Mouse (Mus musculus) gastrocnemius, adult 2 months (tissue): Measurements from ENCODE around the gene Gpn3. TPM values are rescaled to one million over a fixed set of nuclear protein-coding genes. Genes with fewer than 3 reads are reported as not detected.
"Not testable (repeated sequence)": the region's sequence is repeated elsewhere in the genome, so short reads cannot be mapped to it uniquely, and the experiment has no call there.

Experiments
- DNase-seq: peaks from one replicate; pipeline ENCODE4 v3.0.0; 2022
- H3K27ac ChIP-seq: fragments of 200-600 bp; 2 replicates; pipeline ENCODE4 v1.8.1; 2022; ENCODE audit warnings: mild to moderate bottlenecking
- H3K4me3 ChIP-seq: fragments of 200-600 bp; 2 replicates; pipeline ENCODE4 v1.8.1; 2022; ENCODE audit warnings: mild to moderate bottlenecking, moderate library complexity
- CTCF ChIP-seq: fragments of 200-600 bp; IDR thresholded peaks from 2 replicates; pipeline ENCODE4 v1.8.1; 2022; ENCODE audit warnings: antibody characterized with exemption, mild to moderate bottlenecking, moderate library complexity
- intact Hi-C: fragments of 180-260 bp; cut with DNase I; formaldehyde crosslinking; loops from one replicate; pipeline ENCODE4 v1.15.1; 2025
- total RNA-seq, 2 experiments: library from RNA; stranded (reverse); gene quantifications; 2 replicates each; pipeline ENCODE4 v1.2.3; 2021

Gene Gpn3
- total RNA-seq, 2 experiments from 2014 or later, result 22.1 to 28.5 TPM

- DNase-seq, result no peak
- no peak for TF ChIP-seq CTCF
- intact Hi-C loops, result no loop called here
- no peak overlapping the region for H3K4me3 ChIP-seq
- H3K27ac ChIP-seq, result no peak overlapping the region
Measured at GRCm38 (mm10) chr5:122411892-122412291, 40.2 kb downstream of the Gpn3 start.

DNA sequence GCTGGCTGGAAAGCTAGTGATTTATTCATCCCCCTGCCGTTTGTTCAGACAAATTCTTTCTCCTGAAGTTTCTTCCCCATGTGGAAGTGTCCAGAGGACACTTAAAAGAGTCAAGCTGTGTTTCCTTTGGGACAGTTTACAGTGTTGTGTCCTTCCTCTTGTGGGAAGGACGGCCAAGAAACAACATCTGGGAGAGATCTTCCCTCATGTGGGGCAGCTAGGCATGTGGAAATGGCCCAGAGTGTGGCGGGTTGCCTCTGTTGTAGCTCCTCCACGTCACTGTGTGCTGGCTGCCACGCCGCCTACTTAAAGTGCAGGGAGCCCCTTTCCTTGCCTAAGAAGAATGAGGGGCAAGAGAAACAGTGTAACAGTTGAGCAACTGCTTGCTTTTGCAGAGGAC is 41.1 kb downstream of the Gpn3 start:
- no peak for TF ChIP-seq CTCF
- intact Hi-C loops, result no loop called here
- Histone ChIP-seq H3K4me3 (no peak overlapping the region), H3K27ac (peak overlapping the region; percentile 52; the same call in 1 of the 2 replicates)
- no peak for DNase-seq

GRCm38 (mm10) chr5:122414351-122414750 is 42.7 kb downstream of the Gpn3 start:
- intact Hi-C loops, result no loop called here
- no peak overlapping the region for H3K27ac ChIP-seq
- no peak for DNase-seq
- TF ChIP-seq CTCF, result no peak
- no peak overlapping the region for H3K4me3 ChIP-seq

DNA sequence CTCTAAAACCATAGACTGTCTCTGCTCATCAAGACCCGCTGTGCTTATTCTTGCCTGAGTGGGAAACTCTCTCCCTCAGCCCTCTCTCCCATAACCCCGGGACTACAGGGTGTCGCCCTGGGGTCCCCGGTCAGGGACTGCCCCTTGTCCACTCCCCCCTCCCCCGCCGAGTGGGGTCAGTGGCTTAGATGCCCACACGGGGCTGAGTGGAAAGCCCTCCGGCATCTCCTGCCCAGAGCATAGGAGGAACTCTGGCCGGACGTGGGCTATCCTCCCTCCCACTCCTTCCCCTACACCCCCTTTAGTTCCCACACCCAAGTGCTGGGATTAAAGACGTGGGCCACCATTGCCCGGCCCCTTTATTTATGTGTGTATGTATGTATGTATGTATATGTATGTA is 43.8 kb downstream of the Gpn3 start:
- no peak for TF ChIP-seq CTCF
- Histone ChIP-seq H3K4me3 (no peak overlapping the region), H3K27ac (no peak overlapping the region)
- intact Hi-C loops, result no loop called here
- DNase-seq, result no peak

GRCm38 (mm10) chr5:122420676-122421075 is 49.0 kb downstream of the Gpn3 start:
- DNase-seq, H3K27ac ChIP-seq, H3K4me3 ChIP-seq: not testable (repeated sequence)
- intact Hi-C loops, result loop anchor here (5.0 kb wide), 1 partner anchor 207 kb away; no protein-coding TSS in a partner anchor

DNA sequence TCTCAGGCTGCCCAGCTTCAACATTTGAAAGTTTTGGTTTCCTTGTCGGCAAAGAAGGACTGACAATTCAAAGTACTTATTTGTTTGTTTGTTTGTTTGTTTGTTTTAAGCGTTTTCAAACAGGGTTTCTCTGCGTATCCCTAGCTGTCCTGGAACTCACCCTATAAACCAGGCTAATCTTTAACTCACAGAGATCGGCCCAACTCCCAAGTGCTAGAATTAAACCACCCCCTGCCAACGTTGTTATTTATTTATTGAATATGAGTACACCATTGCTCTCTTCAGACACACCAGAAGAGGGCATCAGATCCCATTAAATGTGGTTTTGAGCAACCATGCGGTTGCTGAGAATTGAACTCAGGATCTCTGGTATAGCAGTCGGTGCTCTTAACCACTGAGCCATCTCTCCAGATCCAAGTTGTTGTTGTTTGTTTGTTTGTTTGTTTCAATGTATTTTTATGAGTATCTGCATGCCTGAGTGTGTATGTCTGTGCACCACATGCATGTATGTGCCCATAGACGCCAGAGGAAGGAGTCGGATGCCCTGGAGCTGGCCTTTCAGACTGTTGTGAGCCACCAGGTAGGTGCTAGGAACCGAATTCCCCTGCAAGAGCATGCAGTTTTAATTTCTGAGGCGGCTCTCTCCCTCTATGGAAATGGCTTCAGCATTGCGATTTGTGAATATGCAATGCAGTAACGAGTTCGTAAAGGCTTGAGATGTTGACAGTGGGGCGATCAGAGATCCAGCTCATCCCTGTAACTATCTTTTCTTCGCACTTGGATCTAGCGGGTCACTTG is 49.8 kb downstream of the Gpn3 start, which contains the start of gene Anapc7:
Gene Anapc7 (plus strand): TSS at position 423 of the 798 bp plus-strand sequence.
- intact Hi-C loops, result loop anchor here (5.0 kb wide), 1 partner anchor 206 kb away; no protein-coding TSS in a partner anchor
- Histone ChIP-seq H3K4me3 (peak within 1 kb of the TSS; percentile 89), H3K27ac (peak within 1 kb of the TSS; percentile 94)
- DNase-seq, result no peak
- TF ChIP-seq CTCF, result peak; percentile 24; the same call in 1 of the 2 replicates

- TF ChIP-seq CTCF, result peak; percentile 4; the same call in 1 of the 2 replicates
- intact Hi-C loops, result loop anchor here (5.0 kb wide), 1 partner anchor 205 kb away; no protein-coding TSS in a partner anchor
- Histone ChIP-seq H3K4me3 (peak overlapping the region; percentile 89), H3K27ac (peak overlapping the region; percentile 94)
- DNase-seq, result peak; percentile 90
Measured at GRCm38 (mm10) chr5:122422071-122422964, 50.6 kb downstream of the Gpn3 start.

- intact Hi-C loops, result loop anchor here (5.0 kb wide), 1 partner anchor 204 kb away; no protein-coding TSS in a partner anchor
- Histone ChIP-seq H3K4me3 (peak overlapping the region; percentile 89), H3K27ac (peak overlapping the region; percentile 94)
- DNase-seq, result no peak
- TF ChIP-seq CTCF, result no peak
Measured at GRCm38 (mm10) chr5:122423083-122423482, 51.4 kb downstream of the Gpn3 start.

DNA sequence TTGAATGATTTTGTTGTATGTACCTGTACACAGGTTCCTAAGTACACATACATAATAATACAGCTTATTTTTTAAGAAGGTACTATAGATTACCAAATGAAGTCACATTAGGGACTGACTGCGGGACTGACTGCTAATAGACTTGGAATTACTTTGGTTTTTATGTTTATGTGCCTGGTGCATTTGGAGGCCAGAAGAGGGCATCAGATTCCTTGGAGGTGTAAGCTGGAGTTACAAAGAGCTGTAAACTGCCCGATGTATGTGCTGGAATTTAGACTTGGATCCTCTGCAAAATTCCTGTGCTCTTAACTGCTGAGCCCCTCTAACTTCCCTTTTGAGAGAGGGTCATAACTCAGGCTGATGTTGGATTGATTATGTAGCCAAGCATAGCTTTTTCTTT is 53.9 kb downstream of the Gpn3 start:
- DNase-seq, result no peak
- H3K27ac ChIP-seq, result no peak overlapping the region
- no peak overlapping the region for H3K4me3 ChIP-seq
- peak; percentile 2; the same call in 1 of the 2 replicates for TF ChIP-seq CTCF
- intact Hi-C loops, result no loop called here

DNA sequence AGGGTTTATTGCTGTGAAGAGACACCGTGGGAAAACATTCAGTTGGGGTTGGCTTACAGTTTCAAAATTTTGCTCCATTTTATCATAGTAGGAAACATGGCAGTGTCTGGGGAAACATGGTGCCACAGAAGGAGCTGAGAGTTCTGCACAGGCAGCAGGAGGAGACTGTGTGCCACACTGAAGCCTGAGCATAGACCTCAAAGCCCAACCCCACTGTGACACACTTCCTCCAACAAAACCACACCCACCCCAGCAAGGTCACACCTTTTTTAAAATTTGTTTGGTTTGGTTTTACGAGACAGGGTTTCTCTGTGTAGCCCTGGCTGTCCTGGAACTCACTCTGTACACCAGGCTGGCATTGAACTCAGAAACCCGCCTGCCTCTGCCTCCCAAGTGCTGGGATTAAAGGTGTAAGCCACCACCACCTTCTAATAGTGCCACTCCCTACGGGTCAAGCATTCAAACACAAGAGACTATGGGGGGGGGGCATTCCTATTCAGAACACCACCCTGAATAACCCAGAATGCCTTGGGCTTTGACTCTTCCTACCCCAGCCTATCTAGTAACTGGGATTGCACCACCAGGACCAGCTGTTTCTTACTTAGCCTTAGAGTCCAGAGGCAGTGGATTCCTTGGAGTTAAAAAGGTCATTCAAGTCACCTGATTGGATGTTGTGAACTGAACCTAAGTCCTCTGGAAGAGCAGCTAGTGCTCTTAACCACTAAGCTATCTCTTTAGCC is 58.5 kb downstream of the Gpn3 start:
- H3K4me3 ChIP-seq, result no peak overlapping the region
- no peak for DNase-seq
- intact Hi-C loops, result no loop called here
- TF ChIP-seq CTCF, result no peak
- H3K27ac ChIP-seq, result no peak overlapping the region

DNA sequence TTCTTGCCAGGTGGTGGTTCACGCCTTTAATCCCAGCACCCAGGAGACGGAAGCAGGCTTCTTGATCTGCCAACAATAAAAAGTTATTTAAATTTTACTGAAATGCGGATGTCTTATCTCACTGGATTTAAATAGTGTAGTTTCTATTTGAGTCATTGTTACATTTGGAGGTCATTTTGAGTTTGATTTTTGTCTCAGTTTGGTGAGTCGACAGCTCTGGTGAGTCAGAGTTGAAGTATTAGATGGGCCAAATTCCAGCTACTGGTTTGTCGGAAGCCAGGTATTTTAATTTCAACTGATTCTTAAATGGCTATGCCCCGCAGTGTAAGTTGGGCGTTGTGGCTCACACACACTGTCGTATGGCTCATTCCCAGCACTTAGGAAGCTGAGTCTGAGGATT is 59.5 kb downstream of the Gpn3 start:
- intact Hi-C loops, result no loop called here
- no peak for DNase-seq
- H3K27ac ChIP-seq, result no peak overlapping the region

More for the DNA sequence above, 59.5 kb downstream of the Gpn3 start:
- no peak overlapping the region for H3K4me3 ChIP-seq
- TF ChIP-seq CTCF, result no peak

Other genes starting within 250 kb of the Gpn3 start
- not detected for gene Ccdc63, start 231.1 kb upstream of the Gpn3 start, total RNA-seq
- gene Ppp1cc, start 213.6 kb upstream of the Gpn3 start, total RNA-seq, result 100 to 1,000 TPM; 154 to 155 TPM
- under 1 TPM; 0.28 to 0.61 TPM for gene Hvcn1, start 165.1 kb upstream of the Gpn3 start, total RNA-seq
- gene Tctn1, start 107.4 kb upstream of the Gpn3 start, total RNA-seq, result 1 to 10 TPM; 1.8 to 2.0 TPM
- gene Pptc7, start 87.5 kb upstream of the Gpn3 start, total RNA-seq, result 100 to 1,000 TPM; 103 to 115 TPM
- under 1 TPM; 0.38 to 0.45 TPM for gene Rad9b, start 17.6 kb upstream of the Gpn3 start, total RNA-seq
- 10 to 100 TPM; 35.0 to 46.0 TPM for gene Vps29, start 17.5 kb upstream of the Gpn3 start, total RNA-seq
- 1 to 10 TPM; 4.9 to 5.5 TPM for gene Fam216a, start 488 bp downstream of the Gpn3 start, total RNA-seq
- gene Arpc3, start 20.0 kb downstream of the Gpn3 start, total RNA-seq, result 10 to 100 TPM; 45.2 to 62.8 TPM
- gene Anapc7, start 49.8 kb downstream of the Gpn3 start, total RNA-seq, result 10 to 100 TPM; 14.3 to 16.8 TPM
- gene Atp2a2, start 130.3 kb downstream of the Gpn3 start, total RNA-seq, result 100 to 1,000 TPM; 387 to 963 TPM
- 1 to 10 TPM; 4.6 to 8.5 TPM for gene Ift81, start 242.6 kb downstream of the Gpn3 start, total RNA-seq